Mouse (Mus musculus): ENCODE results near the gene Smim7. TPM values are rescaled to one million over a fixed set of nuclear protein-coding genes. Genes with fewer than 3 reads are reported as not detected.

Gene Smim7
- polyA plus RNA-seq (2014; fragmentation: Nextera tagmentation; extraction: Ambion mirVana): 77.9 and 78.0 TPM in 2 replicates

GRCm38 (mm10) chr8:72570633-72571610 lies at the start of gene Smim7:
Smim7 (minus strand) TSS chr8:72571088.
- peak; percentile 98 for DNase-seq (ENCODE audit: low spot score)
- under 1% methylated on average over 52 of the region's 52 CpGs for WGBS
- peaks cover 18% of the 10 kb centered on the region for H3K4me1 ChIP-seq (replicated peaks; ENCODE audit: control insufficient read depth, insufficient read depth, low read length)
- peak within 1 kb of the TSS; percentile 74 for H3K4me3 ChIP-seq (ENCODE audit: low read depth, low read length)
- ATAC-seq (replicated peaks; ENCODE audit: low FRiP score): peak; percentile 98
- H3K27me3 ChIP-seq (replicated peaks; ENCODE audit: control insufficient read depth, insufficient read depth, low read length): no peaks in the 10 kb centered on the region
- peak within 1 kb of the TSS; percentile 69 for H3K9ac ChIP-seq (ENCODE audit: low read depth, low read length)
- H3K9me3 ChIP-seq (ENCODE audit: control insufficient read depth, low read length): no peaks in the 10 kb centered on the region
- peak within 1 kb of the TSS; percentile 100 for H3K4me2 ChIP-seq
- peak within 1 kb of the TSS; percentile 86 for H3K27ac ChIP-seq (ENCODE audit: low read depth, low read length)
- H3K36me3 ChIP-seq (ENCODE audit: control insufficient read depth, insufficient read depth, low read length): peaks cover 24% of the 10 kb centered on the region

GRCm38 (mm10) chr8:72590198-72590597 lies 19.3 kb upstream of the Smim7 start:
- Histone ChIP-seq H3K4me2 (no peak overlapping the region), H3K27me3 (replicated peaks; ENCODE audit: control insufficient read depth, insufficient read depth, low read length) (no peaks in the 10 kb centered on the region), H3K9ac (ENCODE audit: low read depth, low read length) (no peak overlapping the region), H3K27ac (ENCODE audit: low read depth, low read length) (no peak overlapping the region), H3K4me1 (replicated peaks; ENCODE audit: control insufficient read depth, insufficient read depth, low read length) (no peaks in the 10 kb centered on the region), H3K4me3 (ENCODE audit: low read depth, low read length) (no peak overlapping the region), H3K9me3 (ENCODE audit: control insufficient read depth, low read length) (no peaks in the 10 kb centered on the region), H3K36me3 (ENCODE audit: control insufficient read depth, insufficient read depth, low read length) (no peaks in the 10 kb centered on the region)
- ATAC-seq (replicated peaks; ENCODE audit: low FRiP score) (no peak), DNase-seq (ENCODE audit: low spot score) (no peak)
- WGBS: 47% methylated on average over 2 of the region's 2 CpGs

GRCm38 (mm10) chr8:72589286-72589685 lies 18.4 kb upstream of the Smim7 start:
- Histone ChIP-seq H3K9ac (ENCODE audit: low read depth, low read length) (no peak overlapping the region), H3K4me2 (no peak overlapping the region), H3K36me3 (ENCODE audit: control insufficient read depth, insufficient read depth, low read length) (no peaks in the 10 kb centered on the region), H3K4me3 (ENCODE audit: low read depth, low read length) (no peak overlapping the region), H3K4me1 (replicated peaks; ENCODE audit: control insufficient read depth, insufficient read depth, low read length) (no peaks in the 10 kb centered on the region), H3K9me3 (ENCODE audit: control insufficient read depth, low read length) (no peaks in the 10 kb centered on the region), H3K27me3 (replicated peaks; ENCODE audit: control insufficient read depth, insufficient read depth, low read length) (no peaks in the 10 kb centered on the region), H3K27ac (ENCODE audit: low read depth, low read length) (no peak overlapping the region)
- 80% methylated on average over 7 of the region's 7 CpGs for WGBS
- ATAC-seq (replicated peaks; ENCODE audit: low FRiP score): no peak
- no peak for DNase-seq (ENCODE audit: low spot score)

- H3K4me1 ChIP-seq (replicated peaks; ENCODE audit: control insufficient read depth, insufficient read depth, low read length): no peaks in the 10 kb centered on the region
- ATAC-seq (replicated peaks; ENCODE audit: low FRiP score) (no peak), DNase-seq (ENCODE audit: low spot score) (no peak)
- no peaks in the 10 kb centered on the region for H3K9me3 ChIP-seq (ENCODE audit: control insufficient read depth, low read length)
- no peak overlapping the region for H3K9ac ChIP-seq (ENCODE audit: low read depth, low read length)
- H3K27me3 ChIP-seq (replicated peaks; ENCODE audit: control insufficient read depth, insufficient read depth, low read length): no peaks in the 10 kb centered on the region
- no peak overlapping the region for H3K27ac ChIP-seq (ENCODE audit: low read depth, low read length)
- no peak overlapping the region for H3K4me3 ChIP-seq (ENCODE audit: low read depth, low read length)
- no peak overlapping the region for H3K4me2 ChIP-seq
- no peaks in the 10 kb centered on the region for H3K36me3 ChIP-seq (ENCODE audit: control insufficient read depth, insufficient read depth, low read length)
- WGBS: 88% methylated on average over 10 of the region's 10 CpGs
Measured at GRCm38 (mm10) chr8:72588865-72589264, 18.0 kb upstream of the Smim7 start.

GRCm38 (mm10) chr8:72587806-72588205 lies 16.9 kb upstream of the Smim7 start:
- no peak for DNase-seq (ENCODE audit: low spot score)
- no peaks in the 10 kb centered on the region for H3K9me3 ChIP-seq (ENCODE audit: control insufficient read depth, low read length)
- H3K4me2 ChIP-seq: no peak overlapping the region
- no peak overlapping the region for H3K4me3 ChIP-seq (ENCODE audit: low read depth, low read length)
- no peaks in the 10 kb centered on the region for H3K36me3 ChIP-seq (ENCODE audit: control insufficient read depth, insufficient read depth, low read length)
- 69% methylated on average over 6 of the region's 6 CpGs for WGBS
- H3K9ac ChIP-seq (ENCODE audit: low read depth, low read length): no peak overlapping the region
- H3K27ac ChIP-seq (ENCODE audit: low read depth, low read length): no peak overlapping the region
- H3K4me1 ChIP-seq (replicated peaks; ENCODE audit: control insufficient read depth, insufficient read depth, low read length): no peaks in the 10 kb centered on the region
- H3K27me3 ChIP-seq (replicated peaks; ENCODE audit: control insufficient read depth, insufficient read depth, low read length): no peaks in the 10 kb centered on the region
- ATAC-seq (replicated peaks; ENCODE audit: low FRiP score): no peak

DNA sequence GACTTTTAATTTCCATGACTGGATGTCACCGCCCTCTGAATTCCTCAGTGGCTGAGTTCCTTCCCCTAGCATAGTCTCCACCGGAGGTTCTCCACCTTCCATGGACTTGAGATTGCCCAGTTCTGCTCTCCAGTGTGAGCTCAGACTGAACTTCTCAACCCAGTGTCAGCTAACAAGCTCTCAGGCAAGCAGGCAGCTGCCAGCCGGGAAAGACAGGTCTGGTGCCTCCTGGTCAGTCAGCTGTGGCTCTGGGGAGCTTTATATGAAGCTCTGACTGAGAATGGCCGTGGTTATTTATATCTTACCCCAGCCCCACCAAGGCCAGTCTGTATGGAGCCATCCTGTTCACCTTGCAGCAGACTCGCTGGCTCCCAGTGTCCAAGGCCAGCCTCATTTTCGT lies 13.5 kb upstream of the Smim7 start:
- no peaks in the 10 kb centered on the region for H3K27me3 ChIP-seq (replicated peaks; ENCODE audit: control insufficient read depth, insufficient read depth, low read length)
- no peaks in the 10 kb centered on the region for H3K36me3 ChIP-seq (ENCODE audit: control insufficient read depth, insufficient read depth, low read length)
- H3K9me3 ChIP-seq (ENCODE audit: control insufficient read depth, low read length): no peaks in the 10 kb centered on the region
- 67% methylated on average over 6 of the region's 6 CpGs for WGBS
- H3K4me3 ChIP-seq (ENCODE audit: low read depth, low read length): no peak overlapping the region
- no peak overlapping the region for H3K27ac ChIP-seq (ENCODE audit: low read depth, low read length)
- H3K4me1 ChIP-seq (replicated peaks; ENCODE audit: control insufficient read depth, insufficient read depth, low read length): no peaks in the 10 kb centered on the region
- DNase-seq (ENCODE audit: low spot score): no peak
- no peak overlapping the region for H3K9ac ChIP-seq (ENCODE audit: low read depth, low read length)
- no peak overlapping the region for H3K4me2 ChIP-seq
- ATAC-seq (replicated peaks; ENCODE audit: low FRiP score): no peak

DNA sequence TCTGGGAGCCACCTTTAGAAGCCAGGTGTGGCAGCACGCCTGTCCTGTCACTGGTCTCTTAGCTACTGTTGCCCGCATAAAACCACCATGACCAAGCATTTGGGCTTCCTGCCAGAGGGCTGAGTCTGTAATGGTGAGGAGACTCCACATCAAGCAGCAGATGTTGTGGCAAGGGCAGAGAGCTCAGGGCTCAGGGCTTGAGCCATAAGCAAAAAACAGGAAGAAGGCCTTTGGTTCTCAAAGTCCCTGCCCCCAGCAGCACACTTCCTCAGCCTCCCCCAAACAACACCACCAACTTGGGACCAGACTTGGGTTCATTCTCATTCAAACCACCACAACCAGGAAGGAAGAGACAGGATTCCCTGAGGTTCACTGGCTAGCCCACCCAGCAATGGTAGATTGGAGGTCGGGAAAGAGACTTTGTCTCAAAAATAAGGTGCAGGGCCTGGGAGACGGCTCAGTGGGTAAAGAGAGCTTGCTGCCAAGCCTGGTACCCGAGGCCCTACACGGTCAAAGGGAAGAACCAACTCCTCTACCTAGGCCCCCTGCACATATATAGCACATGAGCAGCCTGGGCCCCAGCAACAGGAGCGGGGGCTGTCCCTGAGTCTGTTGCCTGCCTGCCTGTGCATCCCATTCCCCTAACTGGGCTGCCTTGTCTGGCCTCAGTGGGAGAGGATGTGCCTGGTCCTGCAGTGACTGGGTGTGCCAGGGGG lies 12.3 kb upstream of the Smim7 start:
- no peaks in the 10 kb centered on the region for H3K36me3 ChIP-seq (ENCODE audit: control insufficient read depth, insufficient read depth, low read length)
- peak overlapping the region; percentile 19; the same call in 1 of the 2 replicates for H3K27ac ChIP-seq (ENCODE audit: low read depth, low read length)
- H3K9ac ChIP-seq (ENCODE audit: low read depth, low read length): no peak overlapping the region
- no peak overlapping the region for H3K4me3 ChIP-seq (ENCODE audit: low read depth, low read length)
- DNase-seq (ENCODE audit: low spot score) (no peak), ATAC-seq (replicated peaks; ENCODE audit: low FRiP score) (no peak)
- 53% methylated on average over 7 of the region's 7 CpGs for WGBS
- H3K4me2 ChIP-seq: no peak overlapping the region
- no peaks in the 10 kb centered on the region for H3K4me1 ChIP-seq (replicated peaks; ENCODE audit: control insufficient read depth, insufficient read depth, low read length)
- no peaks in the 10 kb centered on the region for H3K9me3 ChIP-seq (ENCODE audit: control insufficient read depth, low read length)
- H3K27me3 ChIP-seq (replicated peaks; ENCODE audit: control insufficient read depth, insufficient read depth, low read length): no peaks in the 10 kb centered on the region

- Histone ChIP-seq H3K9ac (ENCODE audit: low read depth, low read length) (no peak overlapping the region), H3K9me3 (ENCODE audit: control insufficient read depth, low read length) (no peaks in the 10 kb centered on the region), H3K36me3 (ENCODE audit: control insufficient read depth, insufficient read depth, low read length) (no peaks in the 10 kb centered on the region), H3K4me1 (replicated peaks; ENCODE audit: control insufficient read depth, insufficient read depth, low read length) (no peaks in the 10 kb centered on the region), H3K27ac (ENCODE audit: low read depth, low read length) (no peak overlapping the region), H3K27me3 (replicated peaks; ENCODE audit: control insufficient read depth, insufficient read depth, low read length) (no peaks in the 10 kb centered on the region), H3K4me2 (no peak overlapping the region), H3K4me3 (ENCODE audit: low read depth, low read length) (no peak overlapping the region)
- WGBS: 68% methylated on average over 9 of the region's 9 CpGs
- no peak for DNase-seq (ENCODE audit: low spot score)
- no peak for ATAC-seq (replicated peaks; ENCODE audit: low FRiP score)
Measured at GRCm38 (mm10) chr8:72579374-72579773, 8.5 kb upstream of the Smim7 start.

Measured in liver, embryonic 11.5 days (tissue).